Mouse (Mus musculus) 3134 (cell line): Measurements from ENCODE around the gene Gm13305.
"Not testable (repeated sequence)": the region's sequence is repeated elsewhere in the genome, so short reads cannot be mapped to it uniquely, and the experiment has no call there.

Experiments
- DNase-seq: peaks from one replicate; pipeline ENCODE4 v3.0.0-alpha.2; 2011; ENCODE audit warnings: low spot score; ENCODE audit not compliant: insufficient read length; ENCODE audit errors: extremely low read depth

Gm13305 gene

GRCm38 (mm10) chr4:42168503-42168902 lies at the start of gene Gm13305:
TSS of gene Gm13305 (minus strand) at chr4:42168603.
- DNase-seq: not testable (repeated sequence)

GRCm38 (mm10) chr4:42184980-42185372 lies 16.6 kb upstream of the Gm13305 start:
- DNase-seq: not testable (repeated sequence)

- not testable (repeated sequence) for DNase-seq
Measured at GRCm38 (mm10) chr4:42184324-42184979, 16.0 kb upstream of the Gm13305 start.

- DNase-seq: not testable (repeated sequence)
Measured at GRCm38 (mm10) chr4:42183234-42184197, 15.1 kb upstream of the Gm13305 start.

- DNase-seq: not testable (repeated sequence)
Measured at GRCm38 (mm10) chr4:42178243-42178642, 9.8 kb upstream of the Gm13305 start.

- not testable (repeated sequence) for DNase-seq
Measured at GRCm38 (mm10) chr4:42153136-42153535, 15.3 kb downstream of the Gm13305 start, which contains the start of gene Gm13306. TSS of gene Gm13306 (plus strand) at chr4:42153436.

- DNase-seq: not testable (repeated sequence)
Measured at GRCm38 (mm10) chr4:42114517-42114916, 53.9 kb downstream of the Gm13305 start, which contains the start of gene Gm13304. TSS of gene Gm13304 (plus strand) at chr4:42114817.
